Mouse (Mus musculus) heart, embryonic 11.5 days (tissue): ENCODE measurements around the gene Rccd1. TPM values are rescaled to one million over a fixed set of nuclear protein-coding genes. Genes with fewer than 3 reads are reported as not detected.

ENCODE experiments used
- ATAC-seq: fragments of 200-750 bp; cut with Nextera tagmentation; replicated peaks from 2 replicates; pipeline ENCODE4 v1.8.0; 2017; ENCODE audit warnings: moderate library complexity; ENCODE audit not compliant: insufficient number of reproducible peaks, low FRiP score, low TSS enrichment
- H3K27ac ChIP-seq: fragments of 300-500 bp; sonication (generic); 2 replicates; pipeline ENCODE4 v1.5.1; 2014; ENCODE audit warnings: mild to moderate bottlenecking, low read depth, low read length
- H3K27me3 ChIP-seq: fragments of 300-500 bp; sonication (generic); 2 replicates; pipeline ENCODE4 v1.6.1; 2014; ENCODE audit warnings: mild to moderate bottlenecking, low read length, mixed read lengths; ENCODE audit not compliant: control insufficient read depth, insufficient read depth
- H3K36me3 ChIP-seq: fragments of 300-500 bp; sonication (generic); 2 replicates; pipeline ENCODE4 v1.6.1; 2014; ENCODE audit warnings: mild to moderate bottlenecking, low read length, moderate library complexity, mixed read lengths; ENCODE audit not compliant: control insufficient read depth, insufficient read depth
- H3K4me1 ChIP-seq: fragments of 300-500 bp; sonication (generic); 2 replicates; pipeline ENCODE4 v1.6.1; 2014; ENCODE audit warnings: low read length; ENCODE audit not compliant: control insufficient read depth, insufficient read depth
- H3K4me2 ChIP-seq: fragments of 300-500 bp; sonication (generic); 2 replicates; pipeline ENCODE4 v1.6.1; 2014; ENCODE audit warnings: mild to moderate bottlenecking, moderate library complexity
- H3K4me3 ChIP-seq: fragments of 300-500 bp; sonication (generic); 2 replicates; pipeline ENCODE4 v1.5.1; 2014; ENCODE audit warnings: low read depth, low read length
- H3K9ac ChIP-seq: fragments of 300-500 bp; sonication (generic); 2 replicates; pipeline ENCODE4 v1.6.1; 2014; ENCODE audit warnings: mild to moderate bottlenecking, low read depth, low read length, moderate library complexity
- H3K9me3 ChIP-seq: fragments of 300-500 bp; sonication (generic); replicated peaks from 2 replicates; pipeline ENCODE4 v1.6.1; 2016; ENCODE audit warnings: low read length; ENCODE audit not compliant: control insufficient read depth
- WGBS: fragments of 180-500 bp; shearing (Covaris S2); extraction: QIAGEN DNeasy Blood & Tissue Kit; methylation state at CpG from one replicate; pipeline ENCODE4 v1.1.7; 2014; ENCODE audit not compliant: insufficient replicate concordance; 5-methylcytosine and 5-hydroxymethylcytosine counted together
- polyA plus RNA-seq: library from polyadenylated mRNA; unstranded; fragments of >200 nt; fragmentation: Nextera tagmentation; extraction: Ambion mirVana; gene quantifications from 2 replicates; pipeline ENCODE4 v1.2.1, GENCODE M21; 2014

Gene Rccd1
- polyA plus RNA-seq, 1 experiment from 2014 or later = 8.9 TPM

GRCm38 (mm10) chr7:80257706-80258105 is 66.5 kb downstream of the Rccd1 start:
- no peak for ATAC-seq
- Histone ChIP-seq H3K27ac (no peak overlapping the region), H3K36me3 (no peaks in the 10 kb centered on the region), H3K4me1 (peaks cover 10% of the 10 kb centered on the region; the same call in 1 of the 2 replicates), H3K9me3 (no peaks in the 10 kb centered on the region), H3K4me3 (no peak overlapping the region), H3K4me2 (no peak overlapping the region), H3K27me3 (peaks cover 11% of the 10 kb centered on the region), H3K9ac (no peak overlapping the region)
- WGBS = 56% methylated on average over 2 of the region's 2 CpGs

- ATAC-seq = no peak
- Histone ChIP-seq H3K9ac (no peak overlapping the region), H3K27me3 (peaks cover 11% of the 10 kb centered on the region)
These were observed 68.3 kb downstream of the Rccd1 start for GRCm38 (mm10) chr7:80255981-80256380.

GRCm38 (mm10) chr7:80252886-80253285 is 71.4 kb downstream of the Rccd1 start:
- H3K4me1 ChIP-seq = no peaks in the 10 kb centered on the region
- H3K36me3 ChIP-seq = no peaks in the 10 kb centered on the region
- ATAC-seq = no peak
- H3K4me3 ChIP-seq = no peak overlapping the region
- H3K27ac ChIP-seq = no peak overlapping the region
- H3K27me3 ChIP-seq = 0 out of 2 replicates have a peak, but pooled peaks cover 2% of the 10 kb centered on the region
- WGBS = 63% methylated on average over 11 of the region's 11 CpGs
- H3K9ac ChIP-seq = no peak overlapping the region
- H3K9me3 ChIP-seq = no peaks in the 10 kb centered on the region
- H3K4me2 ChIP-seq = no peak overlapping the region

More at GRCm38 (mm10) chr7:80255981-80256380, 68.3 kb downstream of the Rccd1 start:
- no peak overlapping the region for H3K27ac ChIP-seq
- no peak overlapping the region for H3K4me2 ChIP-seq
- H3K9me3 ChIP-seq = no peaks in the 10 kb centered on the region
- H3K4me1 ChIP-seq = 0 out of 2 replicates have a peak, but pooled peaks cover 5% of the 10 kb centered on the region
- 66% methylated on average over 2 of the region's 2 CpGs for WGBS
- no peak overlapping the region for H3K4me3 ChIP-seq
- no peaks in the 10 kb centered on the region for H3K36me3 ChIP-seq

- ATAC-seq = no peak
- no peak overlapping the region for H3K9ac ChIP-seq
- no peaks in the 10 kb centered on the region for H3K9me3 ChIP-seq
- H3K36me3 ChIP-seq = no peaks in the 10 kb centered on the region
- H3K27ac ChIP-seq = no peak overlapping the region
- no peaks in the 10 kb centered on the region for H3K27me3 ChIP-seq
- H3K4me2 ChIP-seq = no peak overlapping the region
- H3K4me3 ChIP-seq = no peak overlapping the region
- no peaks in the 10 kb centered on the region for H3K4me1 ChIP-seq
- 73% methylated on average over 7 of the region's 7 CpGs for WGBS
These were observed 71.8 kb downstream of the Rccd1 start for GRCm38 (mm10) chr7:80252437-80252836.

- no peaks in the 10 kb centered on the region for H3K9me3 ChIP-seq
- no peak for ATAC-seq
- peak overlapping the region; percentile 86; the same call in 1 of the 2 replicates for H3K27ac ChIP-seq
- peak overlapping the region; percentile 65 for H3K4me2 ChIP-seq
- H3K27me3 ChIP-seq = no peaks in the 10 kb centered on the region
- no peaks in the 10 kb centered on the region for H3K36me3 ChIP-seq
- peak overlapping the region; percentile 54 for H3K4me3 ChIP-seq
- peak overlapping the region; percentile 66 for H3K9ac ChIP-seq
- peaks cover 2% of the 10 kb centered on the region; the same call in 1 of the 2 replicates for H3K4me1 ChIP-seq
- WGBS = 31% methylated on average over 7 of the region's 7 CpGs
These were observed 77.4 kb downstream of the Rccd1 start for GRCm38 (mm10) chr7:80246859-80247258.

GRCm38 (mm10) chr7:80246148-80246721 is 78.0 kb downstream of the Rccd1 start, which contains the start of gene Ttll13:
Gene Ttll13, plus strand, starts transcription at chr7:80246376.
- Histone ChIP-seq H3K9me3 (no peaks in the 10 kb centered on the region), H3K27me3 (no peaks in the 10 kb centered on the region), H3K9ac (peak within 1 kb of the TSS; percentile 66), H3K4me3 (peak within 1 kb of the TSS; percentile 54), H3K4me2 (peak within 1 kb of the TSS; percentile 65), H3K27ac (peak within 1 kb of the TSS; percentile 86), H3K4me1 (peaks cover 2% of the 10 kb centered on the region; the same call in 1 of the 2 replicates), H3K36me3 (no peaks in the 10 kb centered on the region)
- ATAC-seq = peak; percentile 97
- WGBS = under 1% methylated on average over 48 of the region's 48 CpGs

GRCm38 (mm10) chr7:80244851-80245250 is 79.4 kb downstream of the Rccd1 start:
- H3K4me1 ChIP-seq = peaks cover 2% of the 10 kb centered on the region; the same call in 1 of the 2 replicates
- no peak overlapping the region for H3K4me2 ChIP-seq
- no peak overlapping the region for H3K4me3 ChIP-seq
- H3K9me3 ChIP-seq = no peaks in the 10 kb centered on the region
- H3K27ac ChIP-seq = no peak overlapping the region
- H3K9ac ChIP-seq = no peak overlapping the region
- ATAC-seq = no peak
- H3K36me3 ChIP-seq = 0 out of 2 replicates have a peak, but pooled peaks cover 2% of the 10 kb centered on the region
- H3K27me3 ChIP-seq = no peaks in the 10 kb centered on the region
- 86% methylated on average over 4 of the region's 4 CpGs for WGBS
